Mouse (Mus musculus): ENCODE measurements around the gene Srrd.

DNA sequence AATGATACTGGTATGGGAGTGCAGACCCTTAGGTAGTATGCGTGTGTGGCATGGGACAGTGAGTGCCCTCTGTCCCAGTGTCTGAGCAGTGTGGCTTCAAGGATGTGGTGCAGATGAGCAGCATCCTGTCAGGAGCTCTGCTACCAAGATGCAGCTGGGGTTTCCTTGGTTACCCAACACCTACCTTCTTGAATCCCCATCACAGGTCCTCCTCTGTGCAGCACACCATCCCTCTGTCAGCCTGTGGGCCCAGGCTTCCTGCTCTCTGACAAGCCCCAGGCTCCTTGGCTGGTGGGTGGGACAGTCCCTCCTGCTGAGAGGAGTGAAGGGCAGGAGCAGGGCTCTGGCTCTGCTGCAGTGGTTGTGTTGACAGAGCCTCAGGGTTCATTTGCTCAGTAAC, 34.5 kb upstream of the Srrd start:
- TF ChIP-seq CTCF (IDR thresholded peaks at IDR 0.05; ENCODE audit: low read depth) (no peak), EP300 (IDR thresholded peaks at IDR 0.05; ENCODE audit: low read depth) (no peak)

Measured in liver, postnatal 0 days (tissue).